Mouse (Mus musculus): ENCODE results near the gene Cbx6. TPM values are rescaled to one million over a fixed set of nuclear protein-coding genes. Genes with fewer than 3 reads are reported as not detected.

The Cbx6 gene
- 1 to 10 TPM; 6.3 to 8.4 TPM for total RNA-seq (2023)

GRCm38 (mm10) chr15:79834130-79834880 lies at the start of gene Cbx6, which contains the start of gene Npcd:
Cbx6 (minus strand) TSS chr15:79834688.
Npcd (minus strand) TSS chr15:79834237.

GRCm38 (mm10) chr15:79804352-79805071 lies 30.0 kb downstream of the Cbx6 start, which contains the start of gene Nptxr:
Nptxr (minus strand) TSS chr15:79804766.

GRCm38 (mm10) chr15:79777749-79778148 lies 56.7 kb downstream of the Cbx6 start, which contains the start of gene Dnal4:
Dnal4 (minus strand) TSS chr15:79777849.

Other genes with a start within 250 kb of the Cbx6 start
- gene Dmc1, start 229.6 kb downstream of the Cbx6 start, total RNA-seq (2023), result 1 to 10 TPM; 2.0 to 2.7 TPM
- gene Fam227a, start 175.7 kb downstream of the Cbx6 start, total RNA-seq (2023), result 1 to 10 TPM; 2.1 to 4.1 TPM
- gene Cby1, start 175.5 kb downstream of the Cbx6 start, total RNA-seq (2023), result 10 to 100 TPM; 23.4 to 26.9 TPM
- gene Tomm22, start 163.8 kb downstream of the Cbx6 start, total RNA-seq (2023), result 10 to 100 TPM; 91.1 to 98.5 TPM
- gene Josd1, start 146.8 kb downstream of the Cbx6 start, total RNA-seq (2023), result 10 to 100 TPM; 21.3 to 22.0 TPM
- 10 to 100 TPM; 86.6 to 97.8 TPM for gene Gtpbp1, start 143.8 kb downstream of the Cbx6 start, total RNA-seq (2023)
- 100 to 1,000 TPM; 537 to 557 TPM for gene Sun2, start 92.2 kb downstream of the Cbx6 start, total RNA-seq (2023)
- gene Dnal4, start 56.8 kb downstream of the Cbx6 start, total RNA-seq (2023), result 1 to 10 TPM; 8.2 to 9.7 TPM
- under 1 TPM; 0.13 to 0.20 TPM for gene Nptxr, start 29.9 kb downstream of the Cbx6 start, total RNA-seq (2023)
- gene Npcd, start 451 bp downstream of the Cbx6 start, total RNA-seq (2023), result under 1 TPM in 1 of 2 experiments, not detected in 1; 0.71 TPM
- gene Apobec3, start 57.0 kb upstream of the Cbx6 start, total RNA-seq (2023), result 10 to 100 TPM; 57.1 to 72.6 TPM
- gene Cbx7, start 136.4 kb upstream of the Cbx6 start, total RNA-seq (2023), result 1 to 10 TPM; 6.7 to 7.3 TPM
- under 1 TPM; 0.68 to 0.75 TPM for gene Pdgfb, start 180.3 kb upstream of the Cbx6 start, total RNA-seq (2023)